Mouse (Mus musculus) CH12.LX (cell line): ENCODE data around the gene Msi2.

ENCODE experiments used
- CTCF ChIP-seq, 2 experiments: IDR thresholded peaks in 1 of 2; conservative IDR thresholded peaks in 1 of 2; 2 replicates each; pipeline ENCODE4 v1.5.1; 2011 to 2012; ENCODE audit warnings: low read depth in 2 of 2, low read length in 2 of 2, improper control_type of control experiment in 1 of 2, inconsistent platforms in 1 of 2, mild to moderate bottlenecking in 1 of 2, moderate library complexity in 1 of 2
- E2F4 ChIP-seq: IDR thresholded peaks from 2 replicates; pipeline ENCODE4 v1.6.1; 2011; ENCODE audit warnings: low read depth, low read length, improper control_type of control experiment; ENCODE audit not compliant: insufficient replicate concordance
- GABPA ChIP-seq: IDR thresholded peaks from 2 replicates; pipeline ENCODE4 v1.6.1; 2012; ENCODE audit warnings: low read depth, low read length, improper control_type of control experiment, inconsistent platforms; ENCODE audit not compliant: insufficient replicate concordance
- KAT2A ChIP-seq: IDR thresholded peaks from 2 replicates; pipeline ENCODE4 v1.6.1; 2012; ENCODE audit warnings: low read length, improper control_type of control experiment, inconsistent platforms; ENCODE audit not compliant: insufficient replicate concordance
- MYC ChIP-seq: IDR thresholded peaks from 2 replicates; pipeline ENCODE4 v1.6.1; 2011; ENCODE audit warnings: low read depth, mild to moderate bottlenecking, improper control_type of control experiment, low read length
- POLR2A ChIP-seq: IDR thresholded peaks from 2 replicates; pipeline ENCODE4 v1.6.1; 2011; ENCODE audit warnings: low read depth, mild to moderate bottlenecking, improper control_type of control experiment, low read length
- RCOR1 ChIP-seq: conservative IDR thresholded peaks from 2 replicates; pipeline ENCODE4 v1.6.1; 2012; ENCODE audit warnings: low read depth, mild to moderate bottlenecking, inconsistent platforms, low read length, improper control_type of control experiment
- ZC3H11A ChIP-seq: IDR thresholded peaks from 2 replicates; pipeline ENCODE4 v1.6.1; 2012; ENCODE audit warnings: low read depth, mild to moderate bottlenecking, inconsistent platforms, low read length, improper control_type of control experiment

DNA sequence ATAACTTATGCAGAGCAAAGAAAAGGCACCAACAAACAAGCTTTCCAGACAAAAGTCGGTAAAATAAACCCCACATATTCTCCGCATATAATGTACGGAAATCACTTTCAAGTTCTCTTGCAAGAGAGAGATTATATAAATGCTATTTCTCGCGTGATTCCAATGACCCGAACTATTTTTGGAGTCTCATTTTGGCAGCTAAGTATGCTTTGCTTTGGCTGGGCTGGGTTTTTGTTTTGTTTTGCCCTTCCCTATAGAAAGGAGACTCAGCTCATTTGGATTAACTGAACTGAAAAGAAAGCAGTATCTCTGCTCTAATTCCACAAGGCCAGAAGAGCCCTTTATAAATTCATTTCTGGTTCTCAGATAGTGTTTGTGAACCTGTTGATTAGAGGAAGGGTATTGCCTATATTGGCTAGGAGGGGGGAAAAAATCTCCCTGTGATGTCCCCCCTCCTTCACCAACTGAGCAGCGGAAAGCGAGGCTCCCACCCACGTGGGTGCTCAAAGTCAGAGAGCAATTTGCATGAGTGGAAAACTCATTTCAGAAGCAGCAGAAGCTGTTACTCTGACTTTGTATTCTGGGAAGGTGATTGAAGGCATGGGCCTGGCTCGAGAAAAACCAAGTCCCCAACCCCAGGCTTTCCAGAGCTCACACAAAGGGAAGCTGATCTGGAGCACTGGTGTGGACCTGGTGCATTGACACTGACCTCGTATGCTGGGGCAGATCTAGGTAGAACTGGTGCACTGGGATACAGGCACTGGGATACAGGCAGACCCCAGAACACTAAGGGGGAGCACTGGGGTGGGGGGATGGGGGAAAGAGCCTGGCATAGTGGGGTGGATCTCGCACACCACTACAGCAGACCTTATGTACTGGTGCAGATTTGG is 201.5 kb downstream of the Msi2 start:
- no peak for TF ChIP-seq POLR2A
- TF ChIP-seq RCOR1: no peak
- TF ChIP-seq CTCF (conservative IDR thresholded peaks at IDR 0.05 in 1 of 2, IDR thresholded peaks at IDR 0.05 in 1 of 2; ENCODE audit: low read depth in 2 of 2, low read length in 2 of 2): no peak
- peak; percentile 76 for TF ChIP-seq MYC
- no peak for TF ChIP-seq GABPA
- TF ChIP-seq ZC3H11A: no peak
- no peak for TF ChIP-seq E2F4
- no peak for TF ChIP-seq KAT2A
